Mouse (Mus musculus) forebrain, embryonic 10.5 days (tissue): ENCODE data around the gene Plekha6. TPM values are rescaled to one million over a fixed set of nuclear protein-coding genes. Genes with fewer than 3 reads are reported as not detected.

Experiments
- DNase-seq: peaks from one replicate; pipeline ENCODE4 v3.0.0-alpha.2; 2017; ENCODE audit warnings: low spot score; ENCODE audit errors: extremely low spot score
- H3K27ac ChIP-seq: fragments of 300-500 bp; sonication (generic); 2 replicates; pipeline ENCODE4 v1.5.1; 2016; ENCODE audit warnings: mild to moderate bottlenecking
- H3K27me3 ChIP-seq: fragments of 300-500 bp; sonication (generic); 2 replicates; pipeline ENCODE4 v1.6.1; 2016; ENCODE audit warnings: mild to moderate bottlenecking; ENCODE audit not compliant: poor library complexity, severe bottlenecking
- H3K36me3 ChIP-seq: fragments of 300-500 bp; sonication (generic); replicated peaks from 2 replicates; pipeline ENCODE4 v1.6.1; 2016; ENCODE audit warnings: mild to moderate bottlenecking, moderate library complexity
- H3K4me1 ChIP-seq: fragments of 300-500 bp; sonication (generic); 2 replicates; pipeline ENCODE4 v1.6.1; 2016
- H3K4me3 ChIP-seq: fragments of 300-500 bp; sonication (generic); 2 replicates; pipeline ENCODE4 v1.5.1; 2016; ENCODE audit warnings: mild to moderate bottlenecking, moderate library complexity
- H3K9me3 ChIP-seq: fragments of 300-500 bp; sonication (generic); 2 replicates; pipeline ENCODE4 v1.6.1; 2016; ENCODE audit warnings: mild to moderate bottlenecking, moderate library complexity
- WGBS: fragments of 180-500 bp; shearing (Covaris S2); methylation state at CpG from one replicate; pipeline ENCODE4 v1.1.7; 2016; 5-methylcytosine and 5-hydroxymethylcytosine counted together
- polyA plus RNA-seq: library from polyadenylated mRNA; unstranded; fragments of >200 nt; fragmentation: Nextera tagmentation; extraction: Ambion mirVana; gene quantifications from 2 replicates; pipeline ENCODE4 v1.2.1, GENCODE M21; 2016

Gene Plekha6
- polyA plus RNA-seq, 1 experiment from 2014 or later, result 9.9 TPM

DNA sequence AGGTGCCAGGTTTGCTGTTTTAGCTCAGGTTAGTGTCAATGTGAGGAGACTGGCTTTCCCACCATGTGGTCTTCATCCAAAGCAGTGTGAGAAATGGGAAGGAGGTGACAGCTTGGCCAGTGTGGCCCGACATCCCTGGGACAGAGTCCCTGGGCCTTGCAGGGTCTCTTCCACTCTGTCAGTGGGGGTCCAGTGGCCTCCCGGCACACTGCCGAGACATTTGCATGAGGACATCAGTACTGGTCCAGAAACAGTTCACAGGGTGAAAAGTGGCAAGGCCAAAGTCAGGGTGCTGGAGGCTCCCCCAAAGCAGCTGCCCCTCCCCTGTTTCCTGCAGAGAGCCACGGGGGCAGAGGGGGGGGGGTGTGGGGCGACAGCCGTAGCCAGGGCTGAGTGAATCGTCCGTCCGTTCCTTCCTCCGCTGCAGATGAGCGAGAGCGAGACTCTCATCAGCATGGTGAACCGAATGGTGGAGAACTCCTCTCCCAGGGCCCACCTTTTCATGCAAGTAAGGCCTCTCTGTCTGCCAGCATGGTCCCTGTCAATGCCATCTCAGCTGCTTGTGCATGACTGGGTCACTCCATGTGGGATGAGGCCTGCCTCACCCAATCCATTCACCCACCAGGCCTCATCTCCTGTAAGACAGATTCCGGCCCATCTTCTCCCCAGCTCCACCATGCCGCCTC, 115.1 kb downstream of the Plekha6 start:
- Histone ChIP-seq H3K4me1 (peaks cover 14% of the 10 kb centered on the region), H3K4me3 (no peak overlapping the region), H3K27me3 (0 out of 2 replicates have a peak, but pooled peaks cover 5% of the 10 kb centered on the region), H3K27ac (peak overlapping the region; percentile 40; the same call in 1 of the 2 replicates), H3K9me3 (no peaks in the 10 kb centered on the region), H3K36me3 (peaks cover 74% of the 10 kb centered on the region)
- 77% methylated on average over 15 of the region's 15 CpGs for WGBS
- no peak for DNase-seq

GRCm38 (mm10) chr1:133279632-133280093, 115.7 kb downstream of the Plekha6 start:
- WGBS, result 89% methylated on average over 11 of the region's 11 CpGs
- no peak for DNase-seq
- Histone ChIP-seq H3K27ac (peak overlapping the region; percentile 15; the same call in 1 of the 2 replicates), H3K4me1 (peaks cover 14% of the 10 kb centered on the region), H3K36me3 (peaks cover 73% of the 10 kb centered on the region), H3K4me3 (no peak overlapping the region), H3K27me3 (0 out of 2 replicates have a peak, but pooled peaks cover 4% of the 10 kb centered on the region), H3K9me3 (no peaks in the 10 kb centered on the region)

- 89% methylated on average over 2 of the region's 2 CpGs for WGBS
- Histone ChIP-seq H3K36me3 (peaks cover 75% of the 10 kb centered on the region), H3K9me3 (no peaks in the 10 kb centered on the region), H3K4me1 (peaks cover 14% of the 10 kb centered on the region), H3K4me3 (no peak overlapping the region), H3K27me3 (no peaks in the 10 kb centered on the region), H3K27ac (no peak overlapping the region)
- no peak for DNase-seq
These were observed 116.5 kb downstream of the Plekha6 start for GRCm38 (mm10) chr1:133280537-133280936.

DNA sequence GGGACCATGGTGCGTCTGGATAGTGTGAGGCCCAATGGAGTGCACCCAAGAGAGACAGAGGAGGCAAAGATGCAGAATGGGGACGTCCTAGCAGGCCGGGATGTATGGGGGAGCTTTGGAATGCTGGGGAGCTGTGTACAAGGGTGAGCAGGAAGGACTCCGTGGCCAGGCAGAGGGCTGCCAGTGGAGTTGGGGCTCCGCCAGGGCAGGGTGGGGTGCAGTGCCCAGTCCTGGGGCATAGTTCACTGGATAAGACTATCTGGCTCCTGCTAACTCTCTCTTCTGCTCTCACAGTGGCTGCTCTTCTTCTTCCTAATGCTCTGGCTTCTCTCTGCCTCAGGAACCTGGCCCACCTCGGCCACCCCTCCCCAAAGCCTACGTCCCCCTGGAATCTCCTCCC, 121.9 kb downstream of the Plekha6 start:
- Histone ChIP-seq H3K4me3 (no peak overlapping the region), H3K27ac (peak overlapping the region; percentile 25; the same call in 1 of the 2 replicates), H3K27me3 (no peaks in the 10 kb centered on the region), H3K9me3 (no peaks in the 10 kb centered on the region), H3K36me3 (peaks cover 79% of the 10 kb centered on the region), H3K4me1 (peaks cover 4% of the 10 kb centered on the region; the same call in 1 of the 2 replicates)
- WGBS, result 83% methylated on average over 7 of the region's 7 CpGs
- no peak for DNase-seq

- H3K27me3 ChIP-seq, result no peaks in the 10 kb centered on the region
- peaks cover 75% of the 10 kb centered on the region for H3K36me3 ChIP-seq
- H3K27ac ChIP-seq, result no peak overlapping the region
- 88% methylated on average over 4 of the region's 4 CpGs for WGBS
- no peaks in the 10 kb centered on the region for H3K9me3 ChIP-seq
- no peaks in the 10 kb centered on the region for H3K4me1 ChIP-seq
- no peak for DNase-seq
- H3K4me3 ChIP-seq, result no peak overlapping the region
These were observed 123.0 kb downstream of the Plekha6 start for GRCm38 (mm10) chr1:133287051-133287450.

DNA sequence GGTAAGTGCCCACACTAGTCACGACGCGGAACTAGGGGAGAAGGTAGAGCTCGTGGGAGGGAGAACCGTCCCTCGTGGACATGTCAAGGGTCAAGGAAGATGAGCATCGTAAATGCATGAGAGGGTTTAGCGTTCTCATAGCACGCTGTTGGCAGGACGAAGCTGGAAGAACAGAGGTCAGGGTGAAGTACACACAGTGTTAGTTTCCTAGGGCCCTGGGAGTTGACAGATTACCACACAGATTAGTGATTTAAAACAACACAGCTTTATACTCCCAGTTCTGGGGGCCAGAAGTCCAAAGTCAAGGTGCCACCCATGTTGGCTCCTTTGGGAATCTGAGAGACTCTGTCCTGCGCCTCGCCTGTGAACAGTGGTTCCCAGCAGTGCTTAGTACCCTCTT, 123.9 kb downstream of the Plekha6 start:
- H3K27ac ChIP-seq, result no peak overlapping the region
- no peaks in the 10 kb centered on the region for H3K4me1 ChIP-seq
- no peak for DNase-seq
- H3K36me3 ChIP-seq, result peaks cover 75% of the 10 kb centered on the region
- no peaks in the 10 kb centered on the region for H3K9me3 ChIP-seq
- H3K4me3 ChIP-seq, result no peak overlapping the region
- no peaks in the 10 kb centered on the region for H3K27me3 ChIP-seq
- WGBS, result 96% methylated on average over 12 of the region's 12 CpGs

- no peak overlapping the region for H3K27ac ChIP-seq
- no peak overlapping the region for H3K4me3 ChIP-seq
- no peak for DNase-seq
- WGBS, result 94% methylated on average over 6 of the region's 6 CpGs
- H3K36me3 ChIP-seq, result peaks cover 74% of the 10 kb centered on the region
- no peaks in the 10 kb centered on the region for H3K9me3 ChIP-seq
- peaks cover 15% of the 10 kb centered on the region; the same call in 1 of the 2 replicates for H3K27me3 ChIP-seq
- peaks cover 26% of the 10 kb centered on the region for H3K4me1 ChIP-seq
These were observed 127.9 kb downstream of the Plekha6 start for GRCm38 (mm10) chr1:133291888-133292287.

DNA sequence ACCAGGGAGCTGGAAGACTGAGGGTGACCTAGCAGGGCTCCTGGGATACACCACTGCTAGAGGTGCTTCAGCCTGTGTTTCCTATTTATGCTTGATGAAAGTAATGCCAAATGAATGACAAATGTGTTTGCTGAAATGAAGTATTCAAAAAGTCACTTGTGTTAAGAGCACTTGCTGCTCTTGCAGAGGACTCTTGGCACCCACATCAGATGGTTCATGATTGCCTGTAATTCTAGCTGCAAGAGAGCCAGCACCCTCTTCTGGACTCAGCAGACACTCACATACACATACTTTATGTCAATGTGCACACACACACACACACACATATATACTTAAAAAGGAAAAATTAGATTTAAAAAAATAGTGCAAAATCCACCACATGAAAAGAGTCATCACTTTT, 128.6 kb downstream of the Plekha6 start:
- peaks cover 74% of the 10 kb centered on the region for H3K36me3 ChIP-seq
- no peak overlapping the region for H3K4me3 ChIP-seq
- no peak for DNase-seq
- H3K27ac ChIP-seq, result no peak overlapping the region
- H3K9me3 ChIP-seq, result no peaks in the 10 kb centered on the region
- peaks cover 26% of the 10 kb centered on the region for H3K4me1 ChIP-seq
- peaks cover 22% of the 10 kb centered on the region for H3K27me3 ChIP-seq

DNA sequence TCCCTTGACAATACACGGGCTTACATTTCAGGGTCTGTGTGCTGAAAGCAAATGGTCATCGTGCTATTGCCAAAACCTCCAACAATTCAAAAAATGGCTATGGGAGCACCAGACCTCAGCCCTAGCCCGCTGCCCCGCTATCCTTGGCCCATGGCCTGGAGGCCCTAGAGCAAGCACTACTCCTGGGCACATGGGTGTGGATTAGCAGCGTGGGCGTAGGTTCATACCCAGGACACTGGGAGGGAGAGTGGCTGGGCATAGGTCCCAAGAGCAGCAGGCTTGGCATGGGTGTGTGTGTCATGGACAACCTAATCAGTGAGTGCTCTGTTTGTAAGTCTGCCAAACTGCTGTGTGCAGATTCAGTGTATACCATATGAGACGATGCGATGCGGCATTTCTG, 132.4 kb downstream of the Plekha6 start:
- no peaks in the 10 kb centered on the region for H3K9me3 ChIP-seq
- no peak for DNase-seq
- no peak overlapping the region for H3K27ac ChIP-seq
- H3K4me1 ChIP-seq, result peaks cover 38% of the 10 kb centered on the region
- 95% methylated on average over 9 of the region's 9 CpGs for WGBS
- H3K4me3 ChIP-seq, result no peak overlapping the region
- H3K27me3 ChIP-seq, result peaks cover 52% of the 10 kb centered on the region
- H3K36me3 ChIP-seq, result peaks cover 80% of the 10 kb centered on the region

- 41% methylated on average over 14 of the region's 14 CpGs for WGBS
- 0 out of 2 replicates have a peak overlapping the region, but pooled peaks have one; percentile 4 for H3K27ac ChIP-seq
- peaks cover 36% of the 10 kb centered on the region for H3K4me1 ChIP-seq
- H3K27me3 ChIP-seq, result peaks cover 46% of the 10 kb centered on the region
- no peaks in the 10 kb centered on the region for H3K9me3 ChIP-seq
- no peak overlapping the region for H3K4me3 ChIP-seq
- DNase-seq, result no peak
- H3K36me3 ChIP-seq, result peaks cover 57% of the 10 kb centered on the region
These were observed 134.8 kb downstream of the Plekha6 start for GRCm38 (mm10) chr1:133298816-133299215.

GRCm38 (mm10) chr1:133302540-133302939, 138.5 kb downstream of the Plekha6 start:
- no peak overlapping the region for H3K27ac ChIP-seq

DNA sequence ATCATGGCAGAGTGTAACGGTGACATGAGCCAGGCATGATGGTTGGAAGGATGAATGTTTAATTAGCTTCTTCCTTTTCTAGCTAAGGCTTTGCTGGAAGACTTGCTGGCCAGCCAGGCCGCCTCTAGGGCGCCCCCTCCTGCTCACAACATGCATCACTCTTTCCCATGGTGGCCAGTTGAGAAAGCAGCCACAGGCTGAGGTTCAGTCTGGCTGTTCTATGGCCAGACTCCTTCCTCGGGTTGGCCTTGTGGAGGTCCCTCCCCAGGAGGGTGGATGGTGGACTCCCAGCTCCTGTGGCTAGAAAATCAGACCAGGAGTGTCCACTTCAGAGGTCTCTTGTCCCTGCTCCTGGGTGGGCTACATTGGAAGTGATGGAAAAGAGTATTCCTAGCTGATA, 142.8 kb downstream of the Plekha6 start:
- Histone ChIP-seq H3K9me3 (no peaks in the 10 kb centered on the region), H3K36me3 (no peaks in the 10 kb centered on the region), H3K4me1 (peaks cover 14% of the 10 kb centered on the region), H3K27ac (0 out of 2 replicates have a peak overlapping the region, but pooled peaks have one; percentile 35), H3K4me3 (no peak overlapping the region), H3K27me3 (peaks cover 6% of the 10 kb centered on the region)
- peak; percentile 70 for DNase-seq
- 12% methylated on average over 4 of the region's 4 CpGs for WGBS

More at GRCm38 (mm10) chr1:133302540-133302939, 138.5 kb downstream of the Plekha6 start:
- Histone ChIP-seq H3K4me1 (peaks cover 20% of the 10 kb centered on the region), H3K4me3 (no peak overlapping the region), H3K36me3 (peaks cover 30% of the 10 kb centered on the region), H3K9me3 (no peaks in the 10 kb centered on the region), H3K27me3 (peaks cover 30% of the 10 kb centered on the region)
- DNase-seq, result no peak
- WGBS, result 69% methylated on average over 3 of the region's 3 CpGs

GRCm38 (mm10) chr1:133307318-133307717, 143.3 kb downstream of the Plekha6 start:
- DNase-seq, result peak; percentile 63
- H3K36me3 ChIP-seq, result no peaks in the 10 kb centered on the region
- H3K9me3 ChIP-seq, result no peaks in the 10 kb centered on the region

More at GRCm38 (mm10) chr1:133307318-133307717, 143.3 kb downstream of the Plekha6 start:
- peaks cover 8% of the 10 kb centered on the region for H3K27me3 ChIP-seq
- H3K27ac ChIP-seq, result no peak overlapping the region
- peaks cover 19% of the 10 kb centered on the region for H3K4me1 ChIP-seq
- WGBS, result 21% methylated on average over 6 of the region's 6 CpGs
- H3K4me3 ChIP-seq, result no peak overlapping the region
